Mouse (Mus musculus) forebrain, embryonic 12.5 days (tissue): ENCODE measurements around the gene Adgrg6. TPM values are rescaled to one million over a fixed set of nuclear protein-coding genes. Genes with fewer than 3 reads are reported as not detected.

ENCODE experiments used
- ATAC-seq: fragments of 200-750 bp; cut with Nextera tagmentation; 2 replicates; pipeline ENCODE4 v1.8.0; 2017; ENCODE audit warnings: moderate TSS enrichment; ENCODE audit not compliant: low FRiP score
- H3K27ac ChIP-seq: fragments of 300-500 bp; sonication (generic); 2 replicates; pipeline ENCODE4 v1.5.1; 2016; ENCODE audit warnings: mild to moderate bottlenecking
- H3K27me3 ChIP-seq: fragments of 300-500 bp; sonication (generic); 2 replicates; pipeline ENCODE4 v1.6.1; 2016; ENCODE audit warnings: mild to moderate bottlenecking
- H3K36me3 ChIP-seq: fragments of 300-500 bp; sonication (generic); replicated peaks from 2 replicates; pipeline ENCODE4 v1.6.1; 2016; ENCODE audit warnings: mild to moderate bottlenecking
- H3K4me1 ChIP-seq: fragments of 300-500 bp; sonication (generic); 2 replicates; pipeline ENCODE4 v1.6.1; 2016
- H3K4me2 ChIP-seq: fragments of 300-500 bp; sonication (generic); 2 replicates; pipeline ENCODE4 v1.6.1; 2016; ENCODE audit warnings: mild to moderate bottlenecking, moderate library complexity
- H3K4me3 ChIP-seq: fragments of 300-500 bp; sonication (generic); replicated peaks from 2 replicates; pipeline ENCODE4 v1.5.1; 2016; ENCODE audit warnings: mild to moderate bottlenecking
- H3K9ac ChIP-seq: fragments of 300-500 bp; sonication (generic); 2 replicates; pipeline ENCODE4 v1.6.1; 2016; ENCODE audit warnings: mild to moderate bottlenecking
- H3K9me3 ChIP-seq: fragments of 300-500 bp; sonication (generic); 2 replicates; pipeline ENCODE4 v1.6.1; 2016
- WGBS: fragments of 180-500 bp; shearing (Covaris S2); methylation state at CpG from one replicate; pipeline ENCODE4 v1.1.7; 2016; 5-methylcytosine and 5-hydroxymethylcytosine counted together
- polyA plus RNA-seq: library from polyadenylated mRNA; unstranded; fragments of >200 nt; fragmentation: Nextera tagmentation; extraction: Ambion mirVana; gene quantifications from 2 replicates; pipeline ENCODE4 v1.2.1, GENCODE M21; 2016

Gene Adgrg6
- polyA plus RNA-seq: 1.7 and 2.8 TPM in 2 replicates

DNA sequence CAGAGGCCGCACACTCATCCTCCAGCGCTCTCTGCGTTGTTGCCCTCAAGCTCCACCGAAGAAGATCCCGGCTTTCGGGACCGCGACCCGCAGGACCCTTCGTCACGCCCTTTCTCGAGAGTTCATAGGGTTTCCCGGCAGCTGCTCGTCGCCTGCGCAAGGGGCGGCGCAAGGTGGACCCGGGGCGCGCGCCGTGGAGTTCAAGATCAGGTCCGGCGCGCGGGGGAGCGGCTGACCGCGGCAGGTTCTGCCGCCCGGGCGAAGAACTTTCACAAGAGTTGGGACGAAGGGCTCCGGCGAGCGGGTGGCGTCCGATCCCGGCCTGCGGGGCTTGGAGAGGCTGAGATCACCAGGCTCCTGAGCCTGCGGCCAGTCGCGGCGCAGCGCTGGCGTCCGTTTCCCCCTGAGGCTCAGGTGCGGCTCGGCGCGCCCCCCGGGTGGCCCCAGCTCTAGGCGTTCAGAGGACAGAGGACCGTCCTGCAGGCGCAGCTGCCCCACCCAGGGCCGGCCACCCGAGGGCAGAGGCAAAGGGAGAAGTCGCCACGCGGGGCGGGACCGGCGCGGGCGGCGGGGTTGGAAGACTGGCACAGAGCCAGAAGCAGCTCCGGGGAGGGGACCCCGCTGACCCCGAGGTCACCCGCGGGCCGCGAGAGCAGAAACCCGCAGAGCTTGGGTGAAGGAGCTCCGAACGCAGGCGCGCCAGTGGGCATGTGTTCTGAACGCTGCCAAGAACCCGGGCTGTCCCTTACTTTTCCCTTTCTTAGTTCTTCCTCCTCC is at the start of gene Adgrg6:
Gene Adgrg6 (minus strand): TSS at position 719 of the 777 bp plus-strand sequence.
- Histone ChIP-seq H3K36me3 (no peaks in the 10 kb centered on the region), H3K27ac (no peak within 1 kb of the TSS), H3K4me3 (peak within 1 kb of the TSS; percentile 71), H3K27me3 (peaks cover 33% of the 10 kb centered on the region), H3K4me1 (peaks cover 7% of the 10 kb centered on the region), H3K9ac (peak within 1 kb of the TSS; percentile 67), H3K9me3 (no peaks in the 10 kb centered on the region), H3K4me2 (peak within 1 kb of the TSS; percentile 100)
- WGBS: under 1% methylated on average over 81 of the region's 81 CpGs
- peak; percentile 72 for ATAC-seq

DNA sequence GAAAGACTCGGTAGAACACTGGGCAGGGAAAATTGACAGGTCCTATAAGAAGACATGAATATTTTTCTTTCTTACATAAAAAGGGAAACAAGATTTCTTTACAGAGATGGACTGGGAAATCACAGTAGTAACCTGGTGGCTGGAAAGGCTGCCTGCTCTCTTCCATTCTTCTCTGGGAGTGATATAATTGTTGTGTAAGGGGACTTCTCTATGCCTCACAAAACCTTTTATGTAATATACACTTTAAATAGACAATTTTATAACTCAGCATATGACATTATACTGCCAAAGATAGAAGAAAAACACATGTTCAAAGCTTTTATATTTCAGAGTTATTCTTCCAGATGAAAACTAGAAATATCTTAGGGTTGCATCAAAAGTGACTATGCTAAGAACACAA is 46.8 kb upstream of the Adgrg6 start:
- H3K4me2 ChIP-seq: no peak overlapping the region
- H3K4me1 ChIP-seq: no peaks in the 10 kb centered on the region
- no peaks in the 10 kb centered on the region for H3K36me3 ChIP-seq
- no peak for ATAC-seq
- no peaks in the 10 kb centered on the region for H3K9me3 ChIP-seq
- no peak overlapping the region for H3K4me3 ChIP-seq
- no peak overlapping the region for H3K9ac ChIP-seq
- WGBS: 96% methylated on average over 1 of the region's 1 CpGs
- H3K27ac ChIP-seq: no peak overlapping the region
- H3K27me3 ChIP-seq: no peaks in the 10 kb centered on the region

DNA sequence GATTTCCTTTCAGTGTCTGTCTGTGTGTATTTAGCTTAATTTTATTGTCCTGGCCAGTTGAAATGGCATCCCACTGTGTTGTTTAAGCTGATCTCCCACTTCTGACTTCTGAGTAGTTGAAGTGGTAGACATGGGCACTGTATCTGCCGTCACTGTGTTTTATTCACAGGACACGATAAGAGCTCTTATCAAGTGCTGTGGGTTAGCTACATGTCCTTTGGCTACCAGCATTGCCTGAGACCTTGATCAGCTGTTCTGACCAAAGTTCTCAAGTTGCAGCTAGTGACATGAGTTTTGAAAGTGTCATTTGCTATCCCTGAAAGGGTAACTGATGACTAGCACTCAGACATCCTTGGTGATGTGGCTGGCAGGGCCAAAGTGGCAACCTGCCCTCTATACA is 45.4 kb upstream of the Adgrg6 start:
- H3K27me3 ChIP-seq: no peaks in the 10 kb centered on the region

DNA sequence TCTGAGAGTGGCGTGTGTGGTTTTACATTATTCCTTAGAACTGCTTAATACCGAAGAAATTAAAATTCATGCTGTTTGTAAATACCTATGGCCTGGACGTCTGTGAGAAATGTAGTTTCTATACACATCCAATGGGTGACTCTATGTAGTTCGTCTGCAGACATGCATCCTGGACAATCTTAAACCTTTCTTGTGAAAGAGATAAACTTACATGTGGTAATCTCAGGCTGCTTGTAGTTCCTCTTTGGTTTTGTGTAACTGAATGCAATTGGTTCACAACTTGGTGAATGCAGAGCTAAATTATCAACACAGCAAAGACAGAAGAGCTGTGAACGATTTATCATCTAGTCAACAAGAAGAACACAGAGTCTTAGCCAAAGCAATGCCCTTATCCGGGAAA is 44.2 kb upstream of the Adgrg6 start:
- H3K9me3 ChIP-seq: no peaks in the 10 kb centered on the region
- no peaks in the 10 kb centered on the region for H3K36me3 ChIP-seq
- H3K4me1 ChIP-seq: no peaks in the 10 kb centered on the region
- H3K27ac ChIP-seq: no peak overlapping the region
- WGBS: 91% methylated on average over 6 of the region's 6 CpGs
- H3K4me3 ChIP-seq: no peak overlapping the region
- no peaks in the 10 kb centered on the region for H3K27me3 ChIP-seq
- H3K9ac ChIP-seq: no peak overlapping the region
- no peak overlapping the region for H3K4me2 ChIP-seq
- ATAC-seq: no peak

More for the DNA sequence above, 45.4 kb upstream of the Adgrg6 start:
- no peak overlapping the region for H3K27ac ChIP-seq
- no peaks in the 10 kb centered on the region for H3K9me3 ChIP-seq
- H3K4me3 ChIP-seq: no peak overlapping the region
- H3K36me3 ChIP-seq: no peaks in the 10 kb centered on the region
- no peak overlapping the region for H3K9ac ChIP-seq
- WGBS: 89% methylated on average over 2 of the region's 2 CpGs
- no peak for ATAC-seq
- no peak overlapping the region for H3K4me2 ChIP-seq
- no peaks in the 10 kb centered on the region for H3K4me1 ChIP-seq

DNA sequence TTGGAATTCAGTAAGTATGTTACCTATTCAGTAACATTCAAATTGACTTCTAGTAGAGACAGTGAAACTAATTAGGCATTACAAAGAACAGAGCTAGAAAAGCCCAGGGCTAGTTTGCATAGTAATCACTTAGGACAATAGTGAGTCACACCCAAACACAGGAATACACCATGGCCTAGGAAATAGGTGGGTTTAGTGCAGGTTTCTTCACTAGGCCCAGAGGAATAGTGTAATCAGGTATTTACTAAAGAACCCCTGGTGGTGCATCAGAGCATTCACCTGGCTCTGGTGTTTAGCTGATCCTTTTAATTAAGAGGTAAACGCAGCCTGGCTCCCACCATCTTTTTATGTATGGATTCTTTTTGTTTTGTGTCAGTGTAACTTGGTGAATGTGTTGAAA is 38.0 kb upstream of the Adgrg6 start:
- H3K9ac ChIP-seq: no peak overlapping the region
- H3K4me1 ChIP-seq: no peaks in the 10 kb centered on the region
- H3K36me3 ChIP-seq: no peaks in the 10 kb centered on the region
- ATAC-seq: no peak
- H3K4me3 ChIP-seq: no peak overlapping the region
- H3K27me3 ChIP-seq: no peaks in the 10 kb centered on the region
- 75% methylated on average over 1 of the region's 1 CpGs for WGBS
- no peak overlapping the region for H3K27ac ChIP-seq
- H3K9me3 ChIP-seq: no peaks in the 10 kb centered on the region
- no peak overlapping the region for H3K4me2 ChIP-seq

DNA sequence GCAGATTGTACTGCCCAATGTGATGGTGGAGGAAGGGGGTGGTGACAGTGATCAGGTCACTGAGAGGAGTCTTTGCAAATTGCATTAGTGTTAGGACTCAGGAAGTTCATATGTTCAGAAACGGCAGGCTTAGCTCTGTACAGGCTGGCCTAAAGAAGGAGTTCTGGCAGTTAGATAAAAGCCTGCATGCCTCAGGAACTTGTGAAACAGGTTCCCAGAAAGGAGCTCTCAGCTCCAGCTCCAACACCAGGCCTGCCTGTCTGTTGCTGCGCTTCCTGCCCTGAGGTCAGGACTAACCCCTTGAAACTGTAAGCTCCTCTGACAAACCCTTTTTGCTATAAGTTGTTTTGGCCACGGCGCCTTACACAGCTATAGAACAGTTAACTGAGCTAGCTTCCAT is 28.8 kb upstream of the Adgrg6 start:
- Histone ChIP-seq H3K4me1 (no peaks in the 10 kb centered on the region), H3K4me3 (no peak overlapping the region), H3K4me2 (no peak overlapping the region), H3K36me3 (no peaks in the 10 kb centered on the region), H3K27me3 (no peaks in the 10 kb centered on the region), H3K9me3 (no peaks in the 10 kb centered on the region), H3K9ac (no peak overlapping the region), H3K27ac (no peak overlapping the region)
- 86% methylated on average over 4 of the region's 4 CpGs for WGBS
- no peak for ATAC-seq

DNA sequence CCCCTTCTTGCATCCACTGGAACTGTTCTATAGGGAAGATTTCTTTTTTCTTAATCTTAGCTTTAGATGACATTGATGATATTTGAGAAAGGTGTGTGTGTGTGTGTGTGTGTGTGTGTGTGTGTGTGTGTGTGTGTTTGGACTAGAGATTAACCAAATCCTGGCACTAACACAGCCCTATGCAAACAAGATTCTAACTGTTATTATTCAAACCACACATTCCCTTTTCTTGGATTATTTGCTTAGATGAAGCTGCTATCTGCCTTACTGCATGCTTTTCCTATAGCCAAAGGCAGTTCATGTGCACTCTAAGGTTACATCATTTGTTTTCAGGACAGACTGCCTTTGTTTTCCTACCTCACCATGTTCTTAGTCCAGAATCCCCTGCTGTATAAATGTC is 25.7 kb upstream of the Adgrg6 start:
- Histone ChIP-seq H3K36me3 (no peaks in the 10 kb centered on the region), H3K9ac (no peak overlapping the region), H3K4me2 (no peak overlapping the region), H3K4me3 (no peak overlapping the region), H3K4me1 (no peaks in the 10 kb centered on the region), H3K27ac (no peak overlapping the region), H3K27me3 (no peaks in the 10 kb centered on the region), H3K9me3 (no peaks in the 10 kb centered on the region)
- no peak for ATAC-seq

DNA sequence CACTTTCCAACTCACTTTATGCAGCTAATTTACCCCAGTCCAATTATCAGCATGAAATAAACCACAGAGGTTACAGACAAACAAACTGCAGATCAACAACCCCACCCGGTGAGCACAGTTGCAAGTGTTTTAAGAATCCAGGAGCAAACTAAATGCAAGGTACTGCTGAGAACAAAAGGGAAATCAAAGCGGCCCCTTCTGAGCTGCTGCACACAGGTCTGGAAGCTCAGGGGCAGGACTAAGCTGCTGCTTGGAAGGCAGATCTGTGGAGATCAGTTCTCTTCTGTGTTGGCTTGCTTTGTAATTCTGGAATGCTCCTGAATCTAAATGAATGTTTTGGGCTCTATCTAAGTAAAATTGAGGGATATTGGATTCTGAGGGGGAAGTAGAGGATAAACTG is 25.2 kb upstream of the Adgrg6 start:
- no peak for ATAC-seq
- Histone ChIP-seq H3K36me3 (no peaks in the 10 kb centered on the region), H3K4me3 (no peak overlapping the region), H3K27ac (no peak overlapping the region), H3K9ac (no peak overlapping the region), H3K9me3 (no peaks in the 10 kb centered on the region), H3K4me2 (no peak overlapping the region), H3K27me3 (no peaks in the 10 kb centered on the region), H3K4me1 (no peaks in the 10 kb centered on the region)
- 12% methylated on average over 2 of the region's 2 CpGs for WGBS

DNA sequence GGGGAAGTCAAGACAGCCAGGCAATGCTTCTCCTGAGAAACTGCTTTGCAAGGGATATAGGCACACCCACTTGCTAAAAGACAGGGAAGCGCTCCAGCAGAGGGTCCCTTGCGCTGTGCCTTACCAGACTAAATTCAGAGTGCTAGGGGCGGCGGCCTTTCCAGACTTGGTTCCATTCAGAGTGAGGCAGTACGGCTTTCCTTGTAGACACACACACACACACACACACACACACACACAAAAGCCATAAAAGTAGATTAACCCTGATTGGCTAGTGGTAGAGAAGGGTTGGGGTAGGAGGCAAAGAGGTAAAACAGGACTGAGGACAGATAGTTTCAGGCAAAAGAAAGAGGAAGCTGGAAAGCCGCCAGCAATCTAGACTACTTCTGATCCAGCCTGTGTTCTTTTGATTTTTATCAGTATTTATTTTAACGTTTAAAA is 672 bp upstream of the Adgrg6 start:
- H3K36me3 ChIP-seq: no peaks in the 10 kb centered on the region
- H3K27ac ChIP-seq: no peak overlapping the region
- H3K9ac ChIP-seq: no peak overlapping the region
- H3K4me3 ChIP-seq: no peak overlapping the region
- WGBS: 26% methylated on average over 7 of the region's 7 CpGs
- peaks cover 33% of the 10 kb centered on the region for H3K27me3 ChIP-seq
- H3K9me3 ChIP-seq: no peaks in the 10 kb centered on the region
- H3K4me2 ChIP-seq: peak overlapping the region; percentile 100; the same call in 1 of the 2 replicates
- H3K4me1 ChIP-seq: peaks cover 7% of the 10 kb centered on the region
- ATAC-seq: peak; percentile 52; the same call in 1 of the 2 replicates

DNA sequence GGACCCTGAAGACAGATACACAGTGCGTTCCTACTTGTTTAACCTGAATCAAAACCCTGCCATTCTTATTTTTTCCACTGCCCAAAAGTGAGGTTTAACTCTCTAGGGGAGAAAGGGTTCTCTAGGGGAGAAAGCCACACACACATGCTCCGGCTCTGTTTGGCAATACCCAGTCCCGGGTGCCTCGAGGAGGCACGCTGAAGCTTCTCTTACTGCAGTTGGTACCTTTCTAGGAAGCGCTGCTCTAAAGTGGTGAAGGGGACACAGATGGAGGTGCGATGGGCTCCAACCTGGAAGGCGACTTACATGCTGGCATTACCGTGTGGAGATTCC is 885 bp downstream of the Adgrg6 start:
- Histone ChIP-seq H3K4me1 (peaks cover 7% of the 10 kb centered on the region), H3K36me3 (no peaks in the 10 kb centered on the region), H3K27me3 (peaks cover 33% of the 10 kb centered on the region), H3K9me3 (no peaks in the 10 kb centered on the region), H3K27ac (no peak overlapping the region), H3K9ac (peak overlapping the region; percentile 67; the same call in 1 of the 2 replicates), H3K4me3 (peak overlapping the region; percentile 71), H3K4me2 (peak overlapping the region; percentile 100)
- WGBS: 10% methylated on average over 9 of the region's 9 CpGs
- peak; percentile 52 for ATAC-seq

DNA sequence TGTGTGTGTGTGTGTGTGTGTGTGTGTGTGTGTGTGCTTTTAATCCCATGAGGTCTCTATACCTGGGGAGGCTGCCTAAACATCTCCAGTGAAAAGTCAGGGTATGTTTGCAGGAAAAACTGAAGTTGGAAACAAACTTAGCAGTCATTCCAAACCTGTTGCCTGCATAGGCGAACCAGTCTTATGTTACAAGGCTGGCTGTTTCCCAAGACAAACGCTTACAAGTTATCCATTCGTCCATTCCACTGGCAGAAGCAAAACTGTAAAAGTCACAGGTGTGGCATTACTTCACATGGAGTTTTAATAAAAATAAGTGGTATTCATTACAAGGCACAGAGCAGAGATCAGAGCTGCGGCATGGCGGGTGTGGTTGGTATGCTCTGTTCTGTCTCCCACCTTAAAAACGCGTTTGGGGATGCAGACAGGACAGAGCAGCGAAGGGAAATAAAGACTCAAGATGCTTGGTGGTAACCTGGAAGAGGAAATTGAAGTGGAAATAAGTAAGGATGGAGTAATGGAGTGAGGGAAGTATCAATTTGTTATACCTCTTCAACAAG is 1.9 kb downstream of the Adgrg6 start:
- H3K4me2 ChIP-seq: no peak overlapping the region
- 79% methylated on average over 8 of the region's 8 CpGs for WGBS
- H3K27ac ChIP-seq: no peak overlapping the region
- H3K36me3 ChIP-seq: no peaks in the 10 kb centered on the region
- no peak overlapping the region for H3K9ac ChIP-seq
- H3K4me1 ChIP-seq: peaks cover 7% of the 10 kb centered on the region
- ATAC-seq: no peak
- peaks cover 33% of the 10 kb centered on the region for H3K27me3 ChIP-seq
- H3K4me3 ChIP-seq: no peak overlapping the region
- no peaks in the 10 kb centered on the region for H3K9me3 ChIP-seq

DNA sequence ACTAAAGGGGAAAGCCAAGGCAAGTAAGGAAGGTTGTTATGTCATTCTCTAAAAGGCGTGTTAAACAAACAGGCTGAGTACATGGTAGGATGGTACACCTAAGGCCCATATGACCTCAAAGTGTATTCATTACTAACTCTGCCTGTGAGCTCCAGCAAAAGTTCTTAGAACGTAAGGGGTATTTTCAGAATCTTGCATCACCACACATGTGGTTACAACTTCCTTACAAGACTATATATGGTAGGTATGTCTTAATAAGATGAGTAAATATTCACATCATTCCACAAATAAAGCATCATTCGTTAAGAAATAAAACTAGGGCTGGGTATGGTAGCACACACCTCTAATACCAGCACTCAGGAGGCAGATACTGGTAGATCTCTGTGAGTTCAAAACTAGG is 8.4 kb downstream of the Adgrg6 start:
- H3K4me2 ChIP-seq: no peak overlapping the region
- H3K27me3 ChIP-seq: no peaks in the 10 kb centered on the region
- no peaks in the 10 kb centered on the region for H3K4me1 ChIP-seq
- no peak for ATAC-seq
- no peaks in the 10 kb centered on the region for H3K9me3 ChIP-seq
- H3K36me3 ChIP-seq: no peaks in the 10 kb centered on the region
- no peak overlapping the region for H3K9ac ChIP-seq
- no peak overlapping the region for H3K27ac ChIP-seq
- H3K4me3 ChIP-seq: no peak overlapping the region
- 90% methylated on average over 3 of the region's 3 CpGs for WGBS

DNA sequence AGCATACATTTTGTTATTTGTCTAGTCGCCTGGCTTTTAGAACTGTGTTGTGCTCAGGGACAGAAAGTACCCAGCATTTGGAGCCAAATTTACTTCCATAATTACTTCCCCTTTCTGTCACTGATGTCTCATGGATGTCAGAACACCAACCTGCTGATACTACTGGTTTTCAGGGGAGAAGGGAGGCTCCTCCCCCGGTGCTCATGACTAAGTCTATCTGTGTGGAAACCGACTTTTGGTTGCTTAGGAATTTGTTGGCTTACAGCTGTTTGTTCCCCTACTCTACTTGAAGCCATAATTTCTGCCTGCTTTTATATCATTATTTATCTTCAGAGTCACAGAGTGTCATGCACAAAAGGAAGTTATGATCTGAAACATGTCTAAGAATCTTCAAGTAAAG is 14.4 kb downstream of the Adgrg6 start:
- H3K4me3 ChIP-seq: no peak overlapping the region
- no peak for ATAC-seq

More for the DNA sequence above, 14.4 kb downstream of the Adgrg6 start:
- no peaks in the 10 kb centered on the region for H3K36me3 ChIP-seq
- WGBS: 89% methylated on average over 3 of the region's 3 CpGs
- no peaks in the 10 kb centered on the region for H3K9me3 ChIP-seq
- no peaks in the 10 kb centered on the region for H3K4me1 ChIP-seq
- H3K27me3 ChIP-seq: no peaks in the 10 kb centered on the region
- no peak overlapping the region for H3K9ac ChIP-seq
- no peak overlapping the region for H3K4me2 ChIP-seq
- H3K27ac ChIP-seq: no peak overlapping the region
